Mouse (Mus musculus) forebrain, postnatal 0 days (tissue): Measurements from ENCODE around the gene Klhdc7a. TPM values are rescaled to one million over a fixed set of nuclear protein-coding genes. Genes with fewer than 3 reads are reported as not detected.

Experiments
- ATAC-seq: fragments of 200-750 bp; cut with Nextera tagmentation; 2 replicates; pipeline ENCODE4 v1.8.0; 2017; ENCODE audit warnings: mild to moderate bottlenecking, moderate library complexity
- DNase-seq: peaks from one replicate; pipeline ENCODE4 v3.0.0-alpha.2; 2015
- H3K27ac ChIP-seq: fragments of 300-500 bp; sonication (generic); 2 replicates; pipeline ENCODE4 v1.5.1; 2014; ENCODE audit warnings: low read depth, mild to moderate bottlenecking, antibody characterized with exemption, low read length, moderate library complexity, mixed read lengths
- H3K27me3 ChIP-seq: fragments of 300-500 bp; sonication (generic); 2 replicates; pipeline ENCODE4 v1.6.1; 2014; ENCODE audit warnings: mild to moderate bottlenecking, low read length, mixed read lengths; ENCODE audit not compliant: insufficient read depth
- H3K36me3 ChIP-seq: fragments of 300-500 bp; sonication (generic); 2 replicates; pipeline ENCODE4 v1.6.1; 2014; ENCODE audit warnings: mild to moderate bottlenecking, moderate library complexity; ENCODE audit not compliant: insufficient read depth
- H3K4me1 ChIP-seq: fragments of 300-500 bp; sonication (generic); 2 replicates; pipeline ENCODE4 v1.6.1; 2014; ENCODE audit warnings: antibody characterized with exemption; ENCODE audit not compliant: insufficient read depth
- H3K4me2 ChIP-seq: fragments of 300-500 bp; sonication (generic); 2 replicates; pipeline ENCODE4 v1.6.1; 2014; ENCODE audit warnings: low read depth, mild to moderate bottlenecking, moderate library complexity
- H3K4me3 ChIP-seq: fragments of 300-500 bp; sonication (generic); 2 replicates; pipeline ENCODE4 v1.5.1; 2014; ENCODE audit warnings: low read depth, low read length, mixed read lengths
- H3K9ac ChIP-seq: fragments of 300-500 bp; sonication (generic); 2 replicates; pipeline ENCODE4 v1.6.1; 2014; ENCODE audit warnings: mild to moderate bottlenecking
- H3K9me3 ChIP-seq: fragments of 300-500 bp; sonication (generic); 2 replicates; pipeline ENCODE4 v1.6.1; 2016; ENCODE audit warnings: low read length
- CTCF ChIP-seq: sonication (generic); IDR thresholded peaks from 2 replicates; pipeline ENCODE4 v1.5.1; 2016; ENCODE audit warnings: antibody characterized with exemption, control low read depth, low read depth
- WGBS: fragments of 180-500 bp; shearing (Covaris S2); extraction: QIAGEN DNeasy Blood & Tissue Kit; methylation state at CpG from one replicate; pipeline ENCODE4 v1.1.7; 2014; 5-methylcytosine and 5-hydroxymethylcytosine counted together
- microRNA counts: library from miRNA; unstranded; fragments of <30 nt; microRNA quantifications from one replicate; lab custom pipeline; 2015
- microRNA-seq, 2 experiments: library from miRNA; unstranded; fragments of <30 nt; microRNA quantifications; one replicate each; pipeline ENCODE4; 2016
- polyA plus RNA-seq: library from polyadenylated mRNA; unstranded; fragments of >200 nt; fragmentation: Nextera tagmentation; extraction: Ambion mirVana; gene quantifications from 2 replicates; pipeline ENCODE4 v1.2.1, GENCODE M21; 2015
- total RNA-seq: library from RNA; depleted of rRNA; stranded (reverse); fragments of >200 nt; gene quantifications from 2 replicates; pipeline ENCODE4 v1.2.3, GENCODE M21; 2014; rRNA removed

The Klhdc7a gene
- total and polyA plus RNA-seq, 2 experiments from 2014 or later, result 0.27 to 1.0 TPM

GRCm38 (mm10) chr4:139925275-139926160, 42.3 kb downstream of the Klhdc7a start:
- Histone ChIP-seq H3K36me3 (no peaks in the 10 kb centered on the region), H3K4me1 (peaks cover 14% of the 10 kb centered on the region), H3K9ac (peak overlapping the region; percentile 40), H3K27ac (peak overlapping the region; percentile 92), H3K4me2 (peak overlapping the region; percentile 49), H3K27me3 (no peaks in the 10 kb centered on the region), H3K4me3 (peak overlapping the region; percentile 28), H3K9me3 (no peaks in the 10 kb centered on the region)
- WGBS, result 13% methylated on average over 34 of the region's 34 CpGs
- no peak for DNase-seq
- peak; percentile 71 for TF ChIP-seq CTCF
- peak; percentile 72 for ATAC-seq

DNA sequence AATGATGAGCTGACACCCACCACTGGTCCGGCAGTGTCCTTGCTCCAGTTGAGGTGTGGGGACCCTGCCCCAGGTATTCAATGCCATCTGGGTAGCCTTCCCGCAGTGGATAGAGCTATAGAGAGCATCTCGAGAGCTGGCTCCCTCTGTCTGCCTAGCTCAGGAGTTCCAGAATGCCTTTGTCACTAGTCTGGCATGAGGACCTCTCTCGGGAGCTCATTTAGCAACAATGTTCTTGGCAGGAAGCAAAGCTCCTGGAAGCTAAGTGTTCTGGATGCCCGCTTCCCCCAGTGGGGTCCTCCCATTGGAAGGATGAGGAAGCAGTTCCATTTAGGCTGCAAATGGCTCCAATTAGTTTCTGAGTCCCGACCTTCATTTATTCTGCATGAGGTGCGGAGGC, 51.1 kb downstream of the Klhdc7a start:
- Histone ChIP-seq H3K9me3 (no peaks in the 10 kb centered on the region), H3K27ac (no peak overlapping the region), H3K4me1 (no peaks in the 10 kb centered on the region; the same call in 1 of the 2 replicates), H3K36me3 (no peaks in the 10 kb centered on the region), H3K9ac (no peak overlapping the region), H3K27me3 (no peaks in the 10 kb centered on the region), H3K4me3 (no peak overlapping the region), H3K4me2 (no peak overlapping the region)
- no peak for ATAC-seq
- TF ChIP-seq CTCF, result no peak; the same call in 1 of the 2 replicates
- DNase-seq, result no peak
- WGBS, result 60% methylated on average over 7 of the region's 7 CpGs

MicroRNAs encoded within 50 kb of the gene (microRNA counts, 519-probe panel; counts per million panel counts)
- microRNA mmu-miR-2139 (lab: Ali Mortazavi, UCI), result not detected

Small RNAs within 50 kb of the gene (microRNA-seq; reads per million reads assigned to microRNA genes)
- gene Mir2139, result 0 reads per million in 2 experiments

Other genes starting within 250 kb of the Klhdc7a start
- gene Pax7, start 134.5 kb downstream of the Klhdc7a start, total RNA-seq, result 0.05 and 0.31 TPM in 2 replicates
- not detected in 2 replicates for gene Pax7, start 134.5 kb downstream of the Klhdc7a start, polyA plus RNA-seq